Mouse (Mus musculus) liver, embryonic 15.5 days (tissue): ENCODE results near the gene Il1f9. TPM values are rescaled to one million over a fixed set of nuclear protein-coding genes. Genes with fewer than 3 reads are reported as not detected.
"Not testable (repeated sequence)": the region's sequence is repeated elsewhere in the genome, so short reads cannot be mapped to it uniquely, and the experiment has no call there.

Source experiments
- ATAC-seq: fragments of 200-750 bp; cut with Nextera tagmentation; 2 replicates; pipeline ENCODE4 v1.8.0; 2017; ENCODE audit warnings: moderate number of reproducible peaks, mild to moderate bottlenecking, moderate library complexity; ENCODE audit not compliant: insufficient read depth
- H3K27ac ChIP-seq: fragments of 300-500 bp; sonication (generic); replicated peaks from 2 replicates; pipeline ENCODE4 v1.5.1; 2015; ENCODE audit warnings: mild to moderate bottlenecking, inconsistent platforms
- H3K27me3 ChIP-seq: fragments of 300-500 bp; sonication (generic); 2 replicates; pipeline ENCODE4 v1.6.1; 2015; ENCODE audit warnings: mild to moderate bottlenecking, inconsistent platforms
- H3K36me3 ChIP-seq: fragments of 300-500 bp; sonication (generic); replicated peaks from 2 replicates; pipeline ENCODE4 v1.6.1; 2015; ENCODE audit warnings: moderate library complexity, mild to moderate bottlenecking, inconsistent platforms
- H3K4me1 ChIP-seq: fragments of 300-500 bp; sonication (generic); replicated peaks from 2 replicates; pipeline ENCODE4 v1.6.1; 2015; ENCODE audit warnings: inconsistent platforms
- H3K4me2 ChIP-seq: fragments of 300-500 bp; sonication (generic); 2 replicates; pipeline ENCODE4 v1.6.1; 2015; ENCODE audit warnings: moderate library complexity, mild to moderate bottlenecking, inconsistent platforms
- H3K4me3 ChIP-seq: fragments of 300-500 bp; sonication (generic); replicated peaks from 2 replicates; pipeline ENCODE4 v1.5.1; 2015; ENCODE audit warnings: mild to moderate bottlenecking, inconsistent platforms
- H3K9ac ChIP-seq: fragments of 300-500 bp; sonication (generic); 2 replicates; pipeline ENCODE4 v1.6.1; 2015; ENCODE audit warnings: moderate library complexity, mild to moderate bottlenecking, inconsistent platforms
- H3K9me3 ChIP-seq: fragments of 300-500 bp; sonication (generic); replicated peaks from 2 replicates; pipeline ENCODE4 v1.6.1; 2016; ENCODE audit warnings: inconsistent platforms
- WGBS: fragments of 180-500 bp; shearing (Covaris S2); methylation state at CpG from one replicate; pipeline ENCODE4 v1.1.7; 2015; ENCODE audit warnings: mixed read lengths; ENCODE audit not compliant: insufficient replicate concordance; 5-methylcytosine and 5-hydroxymethylcytosine counted together
- polyA plus RNA-seq: library from polyadenylated mRNA; unstranded; fragments of >200 nt; fragmentation: Nextera tagmentation; extraction: Ambion mirVana; gene quantifications from 2 replicates; pipeline ENCODE4 v1.2.1, GENCODE M21; 2015

Il1f9 gene
- 0.41 and 0.69 TPM in 2 replicates for polyA plus RNA-seq

DNA sequence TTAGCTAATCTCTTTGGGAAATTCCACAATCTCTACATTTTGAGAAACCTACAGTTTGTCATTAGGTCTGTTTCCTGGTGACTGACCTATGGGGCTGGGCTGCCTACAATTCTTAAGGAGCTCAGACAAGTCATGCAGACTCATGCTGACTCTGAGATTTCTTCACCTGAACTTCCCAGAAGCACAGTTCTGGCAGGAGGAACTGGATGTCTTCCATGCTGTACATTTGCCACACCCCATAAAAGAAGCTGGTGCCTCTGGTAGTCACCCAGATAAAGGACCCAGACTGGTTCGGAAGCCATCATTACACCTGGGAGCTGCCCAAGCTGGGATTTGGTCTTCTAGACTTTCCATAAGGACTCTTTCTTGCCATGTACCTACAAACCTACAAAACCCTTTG is at the start of gene Il1f9:
TSS of gene Il1f9 (plus strand) at position 301 of the 400 bp plus-strand sequence.
- no peak within 1 kb of the TSS for H3K27ac ChIP-seq
- H3K9ac ChIP-seq, result no peak within 1 kb of the TSS
- no peaks in the 10 kb centered on the region for H3K4me1 ChIP-seq
- no peaks in the 10 kb centered on the region for H3K9me3 ChIP-seq
- H3K36me3 ChIP-seq, result no peaks in the 10 kb centered on the region
- H3K4me2 ChIP-seq, result no peak within 1 kb of the TSS
- 62% methylated on average over 1 of the region's 1 CpGs for WGBS
- H3K27me3 ChIP-seq, result no peaks in the 10 kb centered on the region
- ATAC-seq, result no peak
- no peak within 1 kb of the TSS for H3K4me3 ChIP-seq

DNA sequence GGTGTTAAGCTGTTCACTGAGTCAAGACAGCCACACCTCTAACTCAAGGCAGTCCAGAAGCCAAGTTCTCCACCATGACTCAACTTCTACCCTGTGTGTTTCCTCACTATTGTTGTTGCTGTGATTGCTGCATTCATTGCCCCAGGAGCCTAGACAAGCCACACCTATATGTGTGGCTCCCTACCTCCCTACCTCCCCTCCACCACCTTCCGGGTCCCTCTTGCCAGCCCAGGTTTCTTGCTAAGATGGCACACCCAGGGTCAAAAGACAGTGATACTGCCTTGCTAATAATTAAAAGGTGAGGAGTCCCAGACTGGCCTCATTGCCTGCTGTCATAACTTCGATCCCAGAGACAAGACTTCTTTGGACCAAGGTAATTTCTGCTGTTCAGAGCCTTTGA is 33.4 kb upstream of the Il1f9 start, which contains the start of gene Il1f8:
TSS of gene Il1f8 (plus strand) at position 301 of the 400 bp plus-strand sequence.
- Histone ChIP-seq H3K27ac (no peak within 1 kb of the TSS), H3K9ac (no peak within 1 kb of the TSS), H3K4me1 (no peaks in the 10 kb centered on the region), H3K4me2 (no peak within 1 kb of the TSS), H3K9me3 (no peaks in the 10 kb centered on the region), H3K4me3 (no peak within 1 kb of the TSS), H3K36me3 (no peaks in the 10 kb centered on the region), H3K27me3 (no peaks in the 10 kb centered on the region)
- no peak for ATAC-seq
- WGBS, result 53% methylated on average over 2 of the region's 2 CpGs

DNA sequence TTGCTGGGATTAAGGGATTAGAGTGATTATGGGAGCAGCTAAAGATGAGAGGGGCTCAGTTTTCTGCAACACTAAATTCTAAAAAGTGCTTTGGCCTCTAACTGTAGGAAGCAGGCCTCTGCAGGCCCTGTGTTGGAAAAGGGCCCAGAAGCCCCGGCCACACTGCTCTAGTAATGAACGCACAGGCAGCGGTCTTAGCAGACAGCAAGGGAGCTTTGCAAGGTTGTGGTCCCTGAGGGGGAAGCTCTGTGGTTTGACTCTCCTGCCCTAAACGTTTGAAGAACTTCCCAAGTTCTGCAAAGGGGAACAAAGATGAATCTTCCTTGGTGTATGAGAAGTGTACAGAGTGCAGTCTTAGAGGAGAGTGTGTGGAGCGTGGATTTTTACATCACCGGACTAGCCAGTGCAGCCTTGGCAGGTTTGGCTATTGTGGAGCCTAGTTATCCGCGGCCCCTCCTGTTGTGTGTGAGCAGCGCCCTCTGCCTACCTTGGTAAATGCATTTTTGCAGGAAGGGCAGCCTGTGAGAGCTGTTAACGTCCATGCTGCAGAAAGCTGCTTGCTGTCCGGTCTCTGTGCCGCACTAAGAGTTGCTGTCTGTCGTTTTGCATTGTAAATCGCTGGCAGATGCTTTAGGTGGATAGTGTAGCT is 4.5 kb upstream of the Il1f9 start:
- not testable (repeated sequence) for H3K9ac ChIP-seq, H3K9me3 ChIP-seq, ATAC-seq, H3K4me1 ChIP-seq, H3K27ac ChIP-seq, H3K27me3 ChIP-seq, H3K4me3 ChIP-seq, H3K36me3 ChIP-seq
- WGBS, result 9% methylated on average over 14 of the region's 14 CpGs
- H3K4me2 ChIP-seq, result peak overlapping the region; percentile 20

DNA sequence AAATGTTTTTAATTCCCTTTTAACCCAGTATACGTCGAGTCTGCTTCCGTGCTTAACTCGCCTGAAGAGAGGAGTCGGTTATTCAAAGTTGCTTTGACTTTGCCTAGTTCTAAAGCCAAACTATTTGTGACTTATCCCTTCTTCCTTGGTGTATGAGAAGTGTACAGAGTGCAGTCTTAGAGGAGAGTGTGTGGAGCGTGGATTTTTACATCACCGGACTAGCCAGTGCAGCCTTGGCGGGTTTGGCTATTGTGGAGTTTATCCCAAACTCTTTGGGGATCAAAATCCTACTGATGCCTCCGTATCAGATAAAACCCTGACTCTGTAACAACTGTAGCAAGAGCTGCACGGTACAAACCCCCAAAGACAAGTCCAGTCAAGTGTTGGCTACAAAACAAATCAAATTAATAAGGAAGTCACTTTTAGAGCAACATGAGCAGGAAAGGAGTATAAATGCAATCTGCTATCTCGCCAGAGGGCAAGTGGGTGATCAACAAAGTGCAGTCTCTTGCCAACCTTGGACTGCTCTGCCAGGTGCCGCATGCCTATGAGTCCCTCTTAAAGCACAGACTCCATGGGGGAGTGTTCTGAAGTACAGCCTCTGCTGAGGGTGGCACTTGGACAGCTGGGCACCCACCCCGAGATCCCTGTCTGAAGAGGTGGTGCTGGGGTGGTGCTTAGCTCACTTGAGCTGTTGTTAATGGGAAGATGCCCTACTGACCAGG is 3.7 kb upstream of the Il1f9 start:
- not testable (repeated sequence) for H3K9ac ChIP-seq, H3K27me3 ChIP-seq, H3K36me3 ChIP-seq, H3K4me3 ChIP-seq, H3K27ac ChIP-seq, H3K4me1 ChIP-seq, H3K9me3 ChIP-seq, ATAC-seq
- WGBS, result 48% methylated on average over 13 of the region's 13 CpGs
- H3K4me2 ChIP-seq, result peak overlapping the region; percentile 20; the same call in 1 of the 2 replicates

DNA sequence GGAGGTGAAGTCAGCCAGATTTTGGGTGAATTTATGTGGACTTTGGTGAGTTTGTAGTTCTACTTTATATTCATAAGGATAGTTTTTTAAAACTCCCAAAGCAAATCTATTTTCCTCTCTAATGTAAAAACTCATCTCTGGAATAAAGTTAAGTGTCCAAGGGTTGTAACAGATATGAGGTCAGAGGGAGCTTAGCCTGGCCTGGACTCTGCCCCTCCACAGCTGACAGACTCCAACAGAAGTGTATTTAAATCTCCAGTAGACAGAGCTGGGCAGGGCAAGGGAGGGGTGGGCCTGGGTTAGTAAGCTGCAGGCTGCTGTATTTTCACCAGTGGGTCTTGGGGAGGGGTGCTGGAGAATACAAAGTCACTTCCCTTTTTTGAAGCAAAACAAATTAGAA is 2.2 kb upstream of the Il1f9 start:
- H3K27ac ChIP-seq, H3K36me3 ChIP-seq, H3K4me1 ChIP-seq, H3K4me2 ChIP-seq, H3K9me3 ChIP-seq, ATAC-seq, H3K9ac ChIP-seq, H3K4me3 ChIP-seq, H3K27me3 ChIP-seq: not testable (repeated sequence)

DNA sequence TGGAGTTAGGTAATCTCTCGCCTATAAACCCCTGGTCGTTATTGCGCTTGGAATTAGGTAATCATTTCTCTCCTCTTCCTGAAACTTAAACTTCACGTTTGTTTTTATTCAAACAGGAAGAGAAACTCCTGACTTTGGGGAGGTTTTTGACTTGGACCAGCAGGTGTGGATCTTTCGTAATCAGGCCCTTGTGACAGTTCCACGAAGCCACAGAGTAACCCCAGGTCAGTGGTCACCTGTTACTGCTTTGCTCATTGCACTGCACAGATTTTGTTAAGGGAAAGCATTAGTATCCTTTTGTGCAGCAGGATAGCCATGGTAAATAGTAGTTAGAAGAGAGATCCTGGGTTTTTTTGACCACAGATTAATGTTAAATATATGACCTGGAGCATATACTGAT is 1.3 kb downstream of the Il1f9 start:
- WGBS, result 40% methylated on average over 6 of the region's 6 CpGs
- Histone ChIP-seq H3K27ac (no peak overlapping the region), H3K27me3 (no peaks in the 10 kb centered on the region), H3K4me2 (no peak overlapping the region), H3K36me3 (no peaks in the 10 kb centered on the region), H3K9ac (no peak overlapping the region), H3K4me1 (no peaks in the 10 kb centered on the region), H3K9me3 (no peaks in the 10 kb centered on the region), H3K4me3 (no peak overlapping the region)
- no peak for ATAC-seq

DNA sequence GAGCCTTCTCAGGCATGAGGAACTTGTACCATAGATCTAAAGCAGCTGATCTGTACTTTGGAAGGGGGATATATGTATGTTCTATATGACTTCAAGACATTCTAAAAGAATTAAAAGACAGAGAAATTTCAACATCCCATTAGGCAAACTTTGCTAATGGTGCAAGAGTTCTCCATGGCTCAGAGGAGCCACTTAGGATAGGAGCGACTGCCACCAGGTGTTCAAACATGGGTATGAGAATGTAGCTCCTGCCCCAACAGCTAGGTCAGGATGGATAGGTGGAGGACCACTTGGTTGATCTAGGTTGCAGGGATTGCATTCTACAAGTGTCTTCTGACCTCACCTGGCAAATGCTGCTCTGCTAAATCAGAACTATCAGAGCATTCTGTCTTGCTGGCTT is 1.9 kb downstream of the Il1f9 start:
- Histone ChIP-seq H3K4me3 (no peak overlapping the region), H3K9me3 (no peaks in the 10 kb centered on the region), H3K27ac (no peak overlapping the region), H3K36me3 (no peaks in the 10 kb centered on the region), H3K4me2 (no peak overlapping the region), H3K9ac (no peak overlapping the region), H3K27me3 (no peaks in the 10 kb centered on the region), H3K4me1 (no peaks in the 10 kb centered on the region)
- no peak for ATAC-seq
- 52% methylated on average over 1 of the region's 1 CpGs for WGBS

DNA sequence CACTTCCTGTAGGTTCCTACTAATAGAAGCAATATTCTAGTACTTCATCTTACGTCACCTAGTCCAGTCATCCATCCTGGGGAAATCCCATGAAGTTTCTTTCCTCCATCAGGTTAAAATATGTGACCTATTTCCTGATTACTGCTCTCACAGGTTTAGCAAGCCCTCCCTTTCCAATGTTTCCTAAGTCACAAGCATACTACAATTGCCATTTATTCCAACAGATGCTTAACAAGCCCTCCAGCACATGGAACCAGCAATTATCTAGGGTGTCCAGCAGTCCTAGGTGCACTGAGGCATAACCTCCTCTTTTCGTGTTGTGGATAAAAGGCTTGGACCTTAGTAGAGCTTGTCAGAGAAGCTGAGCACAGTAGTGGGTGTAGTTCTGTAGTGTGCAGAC is 28.8 kb downstream of the Il1f9 start, which contains the start of gene Il1f6:
TSS of gene Il1f6 (plus strand) at position 301 of the 400 bp plus-strand sequence.
- Histone ChIP-seq H3K9ac (no peak within 1 kb of the TSS), H3K4me2 (no peak within 1 kb of the TSS), H3K27ac (no peak within 1 kb of the TSS), H3K4me1 (no peaks in the 10 kb centered on the region), H3K9me3 (no peaks in the 10 kb centered on the region), H3K36me3 (no peaks in the 10 kb centered on the region), H3K4me3 (no peak within 1 kb of the TSS), H3K27me3 (no peaks in the 10 kb centered on the region)
- no peak for ATAC-seq
- 58% methylated on average over 2 of the region's 2 CpGs for WGBS

DNA sequence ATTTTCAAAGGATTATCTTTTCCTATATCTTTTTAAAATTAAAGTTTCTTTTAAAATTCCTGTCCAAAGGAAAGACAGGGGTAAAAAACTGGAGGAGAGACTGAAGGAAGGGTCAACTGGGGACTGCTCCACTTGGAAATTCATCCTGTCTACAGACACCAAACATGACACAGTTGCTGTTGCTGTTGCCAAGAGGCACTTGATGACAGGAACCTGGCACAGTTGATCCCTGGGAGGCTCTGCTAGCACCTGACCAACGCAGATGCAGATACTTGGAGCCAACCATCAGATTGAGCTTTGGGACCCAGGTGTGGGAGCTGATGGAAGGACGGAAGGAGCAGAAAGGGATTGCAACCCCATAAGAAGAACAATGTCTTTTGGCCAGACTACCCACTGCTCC is 40.9 kb downstream of the Il1f9 start:
- H3K9ac ChIP-seq, result no peak overlapping the region
- no peaks in the 10 kb centered on the region for H3K9me3 ChIP-seq
- no peaks in the 10 kb centered on the region for H3K27me3 ChIP-seq
- no peak for ATAC-seq
- no peak overlapping the region for H3K27ac ChIP-seq
- WGBS, result 50% methylated on average over 2 of the region's 2 CpGs
- H3K4me1 ChIP-seq, result no peaks in the 10 kb centered on the region
- no peaks in the 10 kb centered on the region for H3K36me3 ChIP-seq
- H3K4me2 ChIP-seq, result no peak overlapping the region
- no peak overlapping the region for H3K4me3 ChIP-seq
